Mouse (Mus musculus): ENCODE data around the gene Atf2. TPM values are rescaled to one million over a fixed set of nuclear protein-coding genes. Genes with fewer than 3 reads are reported as not detected.
"Not testable (repeated sequence)": the region's sequence is repeated elsewhere in the genome, so short reads cannot be mapped to it uniquely, and the experiment has no call there.

Atf2 gene
- polyA plus RNA-seq, 1 experiment from 2014 or later, result 83.1 TPM

DNA sequence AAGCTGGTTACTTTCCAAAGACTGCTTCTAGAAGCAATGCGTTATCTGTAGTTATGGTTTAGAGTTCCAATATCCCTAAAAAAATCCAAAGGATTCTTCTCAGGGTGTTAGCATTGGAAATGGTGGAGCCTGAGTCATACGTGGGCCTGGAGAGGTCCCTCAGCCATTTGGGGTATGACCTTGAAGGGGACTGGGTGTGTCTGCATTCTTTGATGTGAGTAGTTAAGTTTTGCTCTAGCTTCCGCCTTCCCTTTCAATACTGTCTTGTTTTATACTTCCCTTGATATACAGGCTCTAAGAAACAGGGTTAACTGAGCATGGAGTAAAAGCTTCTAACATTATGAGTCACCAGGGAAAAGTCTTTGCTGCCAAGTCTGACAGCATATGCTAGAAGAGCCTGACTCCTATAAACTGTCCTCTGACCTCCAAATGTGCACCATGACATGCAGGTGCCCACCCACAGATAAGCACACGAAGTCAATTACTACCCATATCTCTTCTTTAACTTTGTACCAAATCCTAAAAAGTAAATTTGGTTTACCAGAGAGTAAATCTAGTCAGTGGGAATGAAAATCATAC, 32.3 kb downstream of the Atf2 start:
- H3K36me3 ChIP-seq, result no peaks in the 10 kb centered on the region
- H3K4me3 ChIP-seq, result no peak overlapping the region
- H3K27ac ChIP-seq (replicated peaks), result no peak overlapping the region
- H3K9me3 ChIP-seq, result no peaks in the 10 kb centered on the region
- no peaks in the 10 kb centered on the region for H3K27me3 ChIP-seq
- no peaks in the 10 kb centered on the region for H3K4me1 ChIP-seq (replicated peaks)
- H3K4me2 ChIP-seq, result no peak overlapping the region
- ATAC-seq (ENCODE audit: low read depth), result no peak
- no peak overlapping the region for H3K9ac ChIP-seq
- 89% methylated on average over 4 of the region's 4 CpGs for WGBS

DNA sequence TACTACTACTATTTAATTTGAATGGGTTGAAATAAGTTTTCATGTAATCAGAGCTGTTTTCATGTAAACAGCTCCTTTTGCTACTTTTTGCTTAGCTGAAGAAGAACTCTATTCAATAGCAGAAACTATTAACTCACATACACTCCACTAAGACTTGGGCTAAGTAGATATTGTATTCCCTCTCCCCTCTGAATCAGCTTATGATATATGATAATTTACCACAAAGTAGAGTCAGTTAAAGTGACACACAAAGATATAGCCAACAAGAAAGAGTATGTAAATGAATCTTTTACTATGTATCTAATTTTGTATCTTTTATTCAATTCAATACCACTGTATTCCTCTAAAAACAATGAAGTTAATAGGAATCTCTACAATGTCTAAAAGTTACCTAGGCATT, 35.1 kb downstream of the Atf2 start:
- Histone ChIP-seq H3K4me3 (no peak overlapping the region), H3K4me1 (replicated peaks) (no peaks in the 10 kb centered on the region), H3K27me3 (no peaks in the 10 kb centered on the region), H3K9me3 (no peaks in the 10 kb centered on the region), H3K27ac (replicated peaks) (no peak overlapping the region), H3K36me3 (no peaks in the 10 kb centered on the region), H3K9ac (no peak overlapping the region), H3K4me2 (no peak overlapping the region)
- no peak for ATAC-seq (ENCODE audit: low read depth)

DNA sequence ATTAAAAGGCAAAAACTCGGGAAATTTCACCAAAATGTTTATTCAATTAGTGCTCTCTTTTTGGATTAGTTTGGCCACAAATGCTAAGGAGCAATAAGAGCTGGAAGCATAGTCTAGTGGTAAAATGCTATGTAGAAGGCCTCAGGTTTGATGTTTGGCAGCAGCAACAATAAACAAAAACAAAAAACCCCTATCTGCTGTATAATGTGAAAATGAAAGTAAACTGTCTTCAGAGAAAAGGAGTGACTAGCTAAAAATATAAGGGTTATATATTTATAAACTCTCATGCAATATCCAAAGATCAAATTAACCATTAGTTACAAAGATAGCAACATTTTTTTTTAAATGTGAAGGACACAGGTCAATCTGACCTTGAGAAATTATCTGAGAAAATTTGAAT, 36.2 kb downstream of the Atf2 start:
- H3K36me3 ChIP-seq, result no peaks in the 10 kb centered on the region
- no peak overlapping the region for H3K27ac ChIP-seq (replicated peaks)
- no peak for ATAC-seq (ENCODE audit: low read depth)
- H3K4me2 ChIP-seq, result no peak overlapping the region
- H3K9me3 ChIP-seq, result no peaks in the 10 kb centered on the region
- no peak overlapping the region for H3K4me3 ChIP-seq
- WGBS, result 86% methylated on average over 1 of the region's 1 CpGs
- H3K9ac ChIP-seq, result no peak overlapping the region
- H3K27me3 ChIP-seq, result no peaks in the 10 kb centered on the region
- H3K4me1 ChIP-seq (replicated peaks), result no peaks in the 10 kb centered on the region

DNA sequence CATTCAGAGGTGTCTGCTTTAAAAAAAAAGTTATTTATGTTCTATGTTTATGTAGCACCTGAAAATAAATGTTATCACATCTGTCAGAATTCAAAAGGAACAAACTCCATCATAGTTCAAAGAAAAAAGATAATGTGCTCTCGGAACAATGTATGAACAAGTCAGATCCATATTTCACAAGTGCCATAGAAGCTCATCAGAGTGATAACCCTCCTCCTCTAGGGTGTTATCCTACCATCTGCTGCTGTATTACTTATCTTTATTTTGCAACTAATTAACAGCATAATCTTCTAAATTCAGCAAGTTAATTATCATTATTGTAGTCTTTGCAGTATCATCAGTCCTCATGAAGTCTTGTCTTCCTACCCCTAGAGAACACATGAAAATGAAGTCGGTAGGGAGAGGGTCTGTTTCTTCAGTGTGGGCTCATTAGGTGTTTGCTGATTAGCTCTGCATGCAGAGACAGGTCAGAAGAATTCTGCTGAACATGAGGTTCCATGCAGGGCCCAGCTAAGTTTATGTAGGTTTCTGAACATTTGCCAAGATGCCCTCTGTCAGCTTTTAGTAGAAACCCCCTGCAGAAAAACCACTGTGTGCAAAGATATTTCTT, 57.9 kb downstream of the Atf2 start:
- no peak overlapping the region for H3K9ac ChIP-seq
- H3K36me3 ChIP-seq, result peaks cover 15% of the 10 kb centered on the region
- no peak for ATAC-seq (ENCODE audit: low read depth)
- H3K9me3 ChIP-seq, result no peaks in the 10 kb centered on the region
- H3K27ac ChIP-seq (replicated peaks), result no peak overlapping the region
- WGBS, result 48% methylated on average over 2 of the region's 2 CpGs
- no peak overlapping the region for H3K4me3 ChIP-seq
- H3K4me2 ChIP-seq, result no peak overlapping the region
- H3K27me3 ChIP-seq, result no peaks in the 10 kb centered on the region
- H3K4me1 ChIP-seq (replicated peaks), result peaks cover 6% of the 10 kb centered on the region

DNA sequence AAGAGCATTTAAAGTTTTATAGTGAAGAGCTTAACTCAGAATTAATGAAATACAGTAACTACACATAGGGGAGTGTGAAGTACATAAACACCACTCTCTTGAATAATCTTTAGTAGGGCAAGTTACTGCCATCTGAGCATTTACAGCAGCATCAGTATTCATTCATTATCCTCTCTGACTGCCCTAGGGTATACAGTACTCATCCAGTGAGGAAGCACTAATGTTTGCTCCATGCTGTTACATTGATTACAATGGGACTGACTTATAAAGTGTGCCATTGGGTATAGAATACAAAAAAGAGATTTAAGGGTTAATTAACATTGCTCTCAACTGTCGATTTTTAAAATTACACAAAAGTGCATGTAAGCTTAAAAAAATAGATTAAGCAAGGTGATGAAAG, 59.2 kb downstream of the Atf2 start:
- peaks cover 15% of the 10 kb centered on the region for H3K36me3 ChIP-seq
- H3K27me3 ChIP-seq, result no peaks in the 10 kb centered on the region
- no peak overlapping the region for H3K9ac ChIP-seq
- 43% methylated on average over 1 of the region's 1 CpGs for WGBS
- peaks cover 6% of the 10 kb centered on the region for H3K4me1 ChIP-seq (replicated peaks)
- H3K27ac ChIP-seq (replicated peaks), result no peak overlapping the region
- no peak overlapping the region for H3K4me3 ChIP-seq
- H3K4me2 ChIP-seq, result no peak overlapping the region
- peak; percentile 80 for ATAC-seq (ENCODE audit: low read depth)
- H3K9me3 ChIP-seq, result no peaks in the 10 kb centered on the region

DNA sequence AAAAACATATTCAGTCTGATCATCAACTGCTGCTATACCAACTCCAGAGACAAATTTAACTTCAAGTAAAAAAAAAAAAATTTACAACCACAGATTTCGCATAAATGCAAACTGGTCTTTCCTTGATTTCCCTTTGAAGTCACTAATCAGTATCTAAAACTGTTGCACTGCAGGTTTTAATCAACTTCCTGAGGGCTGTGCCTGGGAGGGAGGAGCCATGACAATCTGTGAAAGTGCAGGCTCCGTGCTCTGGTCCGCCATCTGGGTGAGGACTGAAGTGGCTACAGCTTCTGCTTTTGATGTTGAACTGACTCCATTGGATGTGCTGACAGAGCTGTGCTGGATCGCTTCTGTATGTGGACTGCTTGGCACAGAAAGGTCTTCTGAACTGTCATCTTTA, 73.7 kb downstream of the Atf2 start:
- Histone ChIP-seq H3K36me3 (peaks cover 34% of the 10 kb centered on the region), H3K27ac (replicated peaks) (no peak overlapping the region)
- 86% methylated on average over 4 of the region's 4 CpGs for WGBS

DNA sequence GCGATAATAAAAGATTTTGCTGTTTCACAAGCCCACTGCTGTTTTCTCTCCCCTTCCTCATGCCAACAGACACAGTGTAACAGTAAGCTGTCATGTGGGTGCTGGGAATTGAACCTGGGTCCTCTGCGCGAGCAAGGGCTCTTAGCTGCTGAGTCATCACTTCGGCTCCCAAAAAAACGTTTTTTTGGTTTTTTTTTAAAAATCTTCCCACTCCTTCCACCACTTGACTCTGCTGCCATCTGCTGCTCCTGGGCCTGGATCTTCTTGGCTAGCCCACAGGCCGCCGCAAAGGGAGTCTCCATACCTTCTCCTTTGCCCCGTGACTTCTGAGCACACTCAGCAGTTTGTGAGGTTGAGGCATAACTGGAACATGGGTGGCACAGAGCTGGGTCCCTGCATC, 84.8 kb downstream of the Atf2 start:
- Histone ChIP-seq H3K4me2 (no peak overlapping the region), H3K9me3 (no peaks in the 10 kb centered on the region), H3K4me1 (replicated peaks) (no peaks in the 10 kb centered on the region), H3K27ac (replicated peaks) (no peak overlapping the region), H3K9ac (no peak overlapping the region), H3K36me3 (no peaks in the 10 kb centered on the region), H3K27me3 (no peaks in the 10 kb centered on the region), H3K4me3 (no peak overlapping the region)
- WGBS, result 81% methylated on average over 8 of the region's 8 CpGs
- ATAC-seq (ENCODE audit: low read depth), result no peak

More for the DNA sequence above, 73.7 kb downstream of the Atf2 start:
- H3K4me1 ChIP-seq (replicated peaks), result 0 out of 2 replicates have a peak, but pooled peaks cover 3% of the 10 kb centered on the region
- H3K9ac ChIP-seq, result no peak overlapping the region
- H3K4me2 ChIP-seq, result no peak overlapping the region
- no peak overlapping the region for H3K4me3 ChIP-seq
- no peaks in the 10 kb centered on the region for H3K27me3 ChIP-seq
- H3K9me3 ChIP-seq, result no peaks in the 10 kb centered on the region
- ATAC-seq (ENCODE audit: low read depth), result no peak

DNA sequence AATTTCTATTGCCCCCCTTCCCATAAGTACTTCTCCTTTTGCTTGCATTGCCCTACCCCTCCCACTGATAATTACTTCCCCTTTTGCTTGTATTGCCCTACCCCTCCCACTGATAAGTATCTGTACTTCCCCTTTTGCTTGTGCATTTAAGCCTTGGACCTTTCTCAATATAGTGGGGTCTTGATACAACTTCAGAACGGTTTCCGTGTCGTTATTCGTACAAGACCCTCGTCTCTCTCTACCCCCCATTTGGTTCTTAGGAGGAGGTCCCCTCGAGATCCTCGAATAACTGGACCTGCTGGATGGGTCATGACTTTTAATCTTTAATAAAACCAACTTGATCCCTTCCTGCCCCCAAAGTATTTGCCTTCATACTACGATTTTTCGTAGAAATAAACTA, 92.3 kb downstream of the Atf2 start:
- not testable (repeated sequence) for H3K4me1 ChIP-seq (replicated peaks); H3K9ac ChIP-seq; H3K27ac ChIP-seq (replicated peaks); H3K4me2 ChIP-seq; H3K4me3 ChIP-seq; ATAC-seq (ENCODE audit: low read depth); H3K27me3 ChIP-seq; H3K9me3 ChIP-seq; H3K36me3 ChIP-seq
- 94% methylated on average over 9 of the region's 9 CpGs for WGBS

DNA sequence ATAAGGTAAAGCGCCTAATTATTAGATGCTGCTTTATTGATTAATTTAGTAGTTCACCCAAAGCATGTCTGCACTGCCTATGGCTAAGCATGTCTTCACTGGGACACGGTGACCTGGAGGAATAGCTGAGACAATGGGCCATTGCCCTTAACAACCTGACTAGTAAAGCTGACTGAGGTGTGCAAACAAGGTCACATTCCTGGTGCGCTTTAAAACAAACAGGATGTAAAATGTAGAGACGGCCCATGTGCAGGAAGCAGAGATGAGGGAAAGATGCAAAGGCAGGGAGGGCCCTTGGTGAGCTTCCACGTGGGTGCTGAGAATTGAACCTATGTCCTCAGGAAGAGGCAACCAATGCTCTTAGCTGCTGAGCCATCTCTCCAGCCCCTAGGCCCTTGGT, 93.7 kb downstream of the Atf2 start:
- 77% methylated on average over 5 of the region's 5 CpGs for WGBS
- no peaks in the 10 kb centered on the region for H3K27me3 ChIP-seq
- no peak overlapping the region for H3K4me3 ChIP-seq
- H3K4me1 ChIP-seq (replicated peaks), result no peaks in the 10 kb centered on the region
- H3K27ac ChIP-seq (replicated peaks), result no peak overlapping the region
- no peaks in the 10 kb centered on the region for H3K9me3 ChIP-seq
- ATAC-seq (ENCODE audit: low read depth), result no peak
- no peak overlapping the region for H3K9ac ChIP-seq
- H3K36me3 ChIP-seq, result no peaks in the 10 kb centered on the region
- no peak overlapping the region for H3K4me2 ChIP-seq

DNA sequence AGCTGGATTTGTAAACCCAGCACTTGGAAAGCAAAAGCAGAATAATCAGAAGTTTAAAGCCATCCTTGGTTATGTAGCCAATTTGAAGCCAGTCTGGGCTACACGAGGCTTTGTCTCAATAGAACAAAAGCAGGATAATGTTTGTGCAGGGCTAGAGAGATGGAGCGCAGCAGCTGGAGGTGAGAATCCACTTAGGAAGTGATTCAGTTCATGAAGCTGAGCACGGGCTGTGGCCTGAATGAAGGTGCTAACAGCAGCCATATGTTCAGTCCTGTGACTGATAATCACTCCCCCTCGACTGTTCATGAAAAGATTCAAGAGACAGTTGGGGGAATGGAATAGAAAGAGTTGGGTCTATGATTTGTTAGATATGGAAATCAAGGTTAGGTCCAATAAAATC, 94.3 kb downstream of the Atf2 start:
- H3K4me1 ChIP-seq (replicated peaks), result no peaks in the 10 kb centered on the region

DNA sequence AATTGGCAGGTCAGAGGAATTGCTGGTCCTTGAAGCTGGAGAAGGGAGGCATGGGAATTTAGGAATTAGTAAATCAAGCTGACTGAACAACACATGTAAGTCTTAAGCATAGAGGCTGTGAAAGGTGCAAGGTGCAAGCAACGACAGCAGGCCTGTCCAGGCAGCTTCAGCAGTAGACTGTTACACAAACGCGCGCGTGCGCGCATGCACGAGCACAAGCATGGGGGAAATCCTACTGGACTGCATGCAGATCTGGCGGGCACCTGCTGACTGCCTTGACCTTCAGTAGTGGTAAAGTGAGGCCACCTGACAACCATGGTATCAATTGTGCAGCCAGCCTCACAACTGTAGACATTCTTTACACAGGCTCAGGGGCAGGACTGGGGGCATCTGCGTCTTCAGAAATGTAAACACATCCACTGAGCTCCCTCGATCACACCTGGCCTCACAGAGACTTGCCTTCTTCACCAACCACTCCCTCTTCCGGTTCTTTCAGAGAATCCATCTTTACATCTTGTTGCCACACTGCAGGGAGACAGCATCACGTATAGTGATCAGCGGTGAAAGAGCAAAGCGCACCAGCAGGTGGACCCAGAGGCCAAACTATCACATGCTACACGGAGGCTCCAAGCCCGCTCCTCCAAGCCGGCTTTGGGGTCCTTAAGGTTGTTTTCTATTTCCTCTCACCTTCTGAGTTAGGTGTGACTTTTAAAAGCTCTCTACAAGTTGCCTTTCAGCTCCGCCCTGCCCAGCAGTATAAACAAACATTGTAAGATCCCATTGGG, 100.4 kb downstream of the Atf2 start:
- no peak overlapping the region for H3K9ac ChIP-seq
- H3K27me3 ChIP-seq, result no peaks in the 10 kb centered on the region
- H3K4me3 ChIP-seq, result no peak overlapping the region
- H3K36me3 ChIP-seq, result no peaks in the 10 kb centered on the region
- ATAC-seq (ENCODE audit: low read depth), result peak; percentile 72; the same call in 1 of the 2 replicates
- 0 out of 2 replicates have a peak, but pooled peaks cover 3% of the 10 kb centered on the region for H3K4me1 ChIP-seq (replicated peaks)
- H3K9me3 ChIP-seq, result no peaks in the 10 kb centered on the region
- no peak overlapping the region for H3K27ac ChIP-seq (replicated peaks)
- 59% methylated on average over 19 of the region's 19 CpGs for WGBS
- no peak overlapping the region for H3K4me2 ChIP-seq

More for the DNA sequence above, 94.3 kb downstream of the Atf2 start:
- Histone ChIP-seq H3K27me3 (no peaks in the 10 kb centered on the region), H3K4me2 (no peak overlapping the region), H3K4me3 (no peak overlapping the region), H3K9me3 (no peaks in the 10 kb centered on the region), H3K27ac (replicated peaks) (no peak overlapping the region), H3K36me3 (no peaks in the 10 kb centered on the region), H3K9ac (no peak overlapping the region)
- no peak for ATAC-seq (ENCODE audit: low read depth)
- WGBS, result 59% methylated on average over 4 of the region's 4 CpGs

DNA sequence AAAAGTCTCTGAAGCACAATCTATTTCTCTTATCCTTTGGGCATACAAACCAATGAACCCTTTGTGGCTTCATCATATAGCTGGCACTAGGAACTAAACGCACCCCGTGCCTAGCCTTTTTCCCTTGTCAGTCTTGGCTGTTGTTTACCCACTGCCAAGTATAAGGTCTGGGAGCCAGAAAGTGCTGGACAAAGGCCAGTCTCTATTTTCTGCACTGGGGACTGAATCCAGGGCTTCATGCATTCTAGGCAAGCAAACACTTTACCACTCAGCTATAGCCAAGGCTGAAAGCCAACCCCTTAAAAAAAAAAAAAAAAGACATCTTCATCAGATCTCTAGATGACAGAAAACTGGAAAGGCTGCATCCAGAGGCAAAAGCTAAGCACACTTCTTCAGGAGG, 102.1 kb downstream of the Atf2 start:
- no peaks in the 10 kb centered on the region for H3K36me3 ChIP-seq
- no peak overlapping the region for H3K9ac ChIP-seq
- H3K27ac ChIP-seq (replicated peaks), result no peak overlapping the region
- no peak for ATAC-seq (ENCODE audit: low read depth)
- H3K4me3 ChIP-seq, result no peak overlapping the region
- no peaks in the 10 kb centered on the region for H3K9me3 ChIP-seq
- H3K4me2 ChIP-seq, result no peak overlapping the region
- 0 out of 2 replicates have a peak, but pooled peaks cover 3% of the 10 kb centered on the region for H3K4me1 ChIP-seq (replicated peaks)
- 90% methylated on average over 2 of the region's 2 CpGs for WGBS
- H3K27me3 ChIP-seq, result no peaks in the 10 kb centered on the region
